Mouse (Mus musculus) bone marrow, adult 2 months (tissue): ENCODE results near the gene Snorc. TPM values are rescaled to one million over a fixed set of nuclear protein-coding genes. Genes with fewer than 3 reads are reported as not detected.

Experiments
- H3K27ac ChIP-seq: fragments of 200-500 bp; 2 replicates; pipeline ENCODE4 v1.5.1; 2012; ENCODE audit warnings: low read depth, mild to moderate bottlenecking, control low read depth, inconsistent platforms, low read length; ENCODE audit not compliant: control insufficient read depth, poor library complexity, insufficient read depth
- H3K4me1 ChIP-seq: fragments of 200-500 bp; 2 replicates; pipeline ENCODE4 v1.6.1; 2011; ENCODE audit warnings: low read length; ENCODE audit not compliant: control insufficient read depth, insufficient read depth
- H3K4me3 ChIP-seq: fragments of 200-500 bp; replicated peaks from 2 replicates; pipeline ENCODE3; 2011; ENCODE audit warnings: mild to moderate bottlenecking, low read depth, low read length, control low read depth; ENCODE audit not compliant: control insufficient read depth
- CTCF ChIP-seq: fragments of 200-500 bp; IDR thresholded peaks from 2 replicates; pipeline ENCODE4 v1.5.1; 2011; ENCODE audit warnings: low read length, control low read depth; ENCODE audit not compliant: control insufficient read depth, insufficient read depth
- POLR2A ChIP-seq: fragments of 200-500 bp; IDR thresholded peaks from 2 replicates; pipeline ENCODE4 v1.6.1; 2011; ENCODE audit warnings: low read depth, mild to moderate bottlenecking, control low read depth, low read length, borderline replicate concordance; ENCODE audit not compliant: control insufficient read depth
- WGBS: fragments of 180-500 bp; shearing (Covaris S2); methylation state at CpG from one replicate; pipeline ENCODE4 v1.1.7; 2018; 5-methylcytosine and 5-hydroxymethylcytosine counted together
- polyA plus RNA-seq: library from polyadenylated mRNA; stranded (reverse); fragments of >200 nt; gene quantifications from 2 replicates; pipeline ENCODE4 v1.2.4, GENCODE M21; 2011; ENCODE audit warnings: low replicate concordance; ENCODE audit not compliant: missing spikeins, insufficient read depth, insufficient read length

The Snorc gene
- polyA plus RNA-seq, 1 experiment, result not detected

GRCm38 (mm10) chr1:87468321-87468720 lies 1.8 kb upstream of the Snorc start:
- H3K4me3 ChIP-seq, result no peak overlapping the region
- TF ChIP-seq CTCF (no peak), POLR2A (no peak)
- WGBS, result 46% methylated on average over 6 of the region's 6 CpGs

GRCm38 (mm10) chr1:87471914-87472313 lies 1.8 kb downstream of the Snorc start:
- TF ChIP-seq CTCF, result no peak
- no peak for TF ChIP-seq POLR2A
- WGBS, result 78% methylated on average over 7 of the region's 7 CpGs
- Histone ChIP-seq H3K4me1 (no peaks in the 10 kb centered on the region), H3K4me3 (no peak overlapping the region), H3K27ac (no peak overlapping the region)

More at GRCm38 (mm10) chr1:87468321-87468720, 1.8 kb upstream of the Snorc start:
- no peak overlapping the region for H3K27ac ChIP-seq
- H3K4me1 ChIP-seq, result no peaks in the 10 kb centered on the region

- H3K27ac ChIP-seq, result no peak overlapping the region
- WGBS, result 80% methylated on average over 7 of the region's 7 CpGs
- no peak for TF ChIP-seq CTCF
- no peak for TF ChIP-seq POLR2A
These were observed 2.5 kb downstream of the Snorc start for GRCm38 (mm10) chr1:87472576-87472975.

GRCm38 (mm10) chr1:87475076-87475895 lies 5.2 kb downstream of the Snorc start:
- no peak for TF ChIP-seq CTCF
- no peak for TF ChIP-seq POLR2A
- Histone ChIP-seq H3K27ac (no peak overlapping the region), H3K4me1 (no peaks in the 10 kb centered on the region), H3K4me3 (no peak overlapping the region)
- 9% methylated on average over 42 of the region's 42 CpGs for WGBS

More at GRCm38 (mm10) chr1:87472576-87472975, 2.5 kb downstream of the Snorc start:
- H3K4me3 ChIP-seq, result no peak overlapping the region
- no peaks in the 10 kb centered on the region for H3K4me1 ChIP-seq

- TF ChIP-seq CTCF (no peak), POLR2A (no peak)
- no peak overlapping the region for H3K4me3 ChIP-seq
- H3K4me1 ChIP-seq, result no peaks in the 10 kb centered on the region
- 79% methylated on average over 4 of the region's 4 CpGs for WGBS
- H3K27ac ChIP-seq, result no peak overlapping the region
These were observed 12.5 kb downstream of the Snorc start for GRCm38 (mm10) chr1:87482546-87482945.

- no peak overlapping the region for H3K4me3 ChIP-seq
- no peak for TF ChIP-seq POLR2A
- TF ChIP-seq CTCF, result no peak
- whole genome bisulfite sequencing, result 53% methylated on average over 6 of the region's 6 CpGs
These were observed 16.3 kb downstream of the Snorc start for GRCm38 (mm10) chr1:87486386-87486785.

GRCm38 (mm10) chr1:87492285-87492684 lies 22.2 kb downstream of the Snorc start:
- WGBS, result 72% methylated on average over 3 of the region's 3 CpGs
- Histone ChIP-seq H3K4me1 (no peaks in the 10 kb centered on the region), H3K27ac (no peak overlapping the region), H3K4me3 (no peak overlapping the region)
- TF ChIP-seq POLR2A (no peak), CTCF (no peak)

More at GRCm38 (mm10) chr1:87486386-87486785, 16.3 kb downstream of the Snorc start:
- Histone ChIP-seq H3K27ac (no peak overlapping the region), H3K4me1 (no peaks in the 10 kb centered on the region)

- H3K27ac ChIP-seq, result no peak overlapping the region
- no peak for TF ChIP-seq POLR2A
- no peak for TF ChIP-seq CTCF
- WGBS, result 76% methylated on average over 4 of the region's 4 CpGs
- no peak overlapping the region for H3K4me3 ChIP-seq
- H3K4me1 ChIP-seq, result no peaks in the 10 kb centered on the region
These were observed 23.5 kb downstream of the Snorc start for GRCm38 (mm10) chr1:87493542-87493941.
